Mouse (Mus musculus) kidney, postnatal 36 days (tissue): Measurements from ENCODE around the gene Cyth3.

Source experiments
- DNase-seq, 2 experiments: peaks; one replicate each; pipeline ENCODE4 v3.0.0; 2021 to 2022; ENCODE audit warnings: mixed read lengths in 2 of 2

The Cyth3 gene

GRCm38 (mm10) chr5:143616657-143617329 lies 5.5 kb upstream of the Cyth3 start:
- DNase-seq = no peak

GRCm38 (mm10) chr5:143617487-143618209 lies 4.6 kb upstream of the Cyth3 start:
- no peak for DNase-seq

GRCm38 (mm10) chr5:143618585-143618984 lies 3.7 kb upstream of the Cyth3 start:
- DNase-seq = no peak

GRCm38 (mm10) chr5:143620196-143620595 lies 2.1 kb upstream of the Cyth3 start:
- no peak for DNase-seq

GRCm38 (mm10) chr5:143620941-143621340 lies 1.3 kb upstream of the Cyth3 start:
- peak; percentile 72 to 82 for DNase-seq

GRCm38 (mm10) chr5:143622623-143623150 lies 440 bp downstream of the Cyth3 start:
- no peak for DNase-seq

- no peak for DNase-seq
These were observed 1.4 kb downstream of the Cyth3 start for GRCm38 (mm10) chr5:143623356-143624295.

- DNase-seq = no peak
These were observed 2.2 kb downstream of the Cyth3 start for GRCm38 (mm10) chr5:143624449-143624848.

- peak; percentile 41 to 45 for DNase-seq
These were observed 3.2 kb downstream of the Cyth3 start for GRCm38 (mm10) chr5:143625497-143625896.

GRCm38 (mm10) chr5:143625940-143626588 lies 3.8 kb downstream of the Cyth3 start:
- peak in 1 of 2 experiments; percentile 26 for DNase-seq

- no peak for DNase-seq
These were observed 5.3 kb downstream of the Cyth3 start for GRCm38 (mm10) chr5:143627507-143627906.

- DNase-seq = no peak
These were observed 5.7 kb downstream of the Cyth3 start for GRCm38 (mm10) chr5:143627926-143628325.

- DNase-seq = no peak
These were observed 7.4 kb downstream of the Cyth3 start for GRCm38 (mm10) chr5:143629686-143630085.

GRCm38 (mm10) chr5:143630214-143630613 lies 8.0 kb downstream of the Cyth3 start:
- no peak for DNase-seq

GRCm38 (mm10) chr5:143630738-143631137 lies 8.5 kb downstream of the Cyth3 start:
- DNase-seq = no peak

- DNase-seq = no peak
These were observed 9.3 kb downstream of the Cyth3 start for GRCm38 (mm10) chr5:143631559-143631958.

- peak; percentile 65 to 74 for DNase-seq
These were observed 10.7 kb downstream of the Cyth3 start for GRCm38 (mm10) chr5:143632674-143633557.

- no peak for DNase-seq
These were observed 11.3 kb downstream of the Cyth3 start for GRCm38 (mm10) chr5:143633558-143633871.

GRCm38 (mm10) chr5:143633877-143634276 lies 11.6 kb downstream of the Cyth3 start:
- DNase-seq = no peak

GRCm38 (mm10) chr5:143634550-143635112 lies 12.4 kb downstream of the Cyth3 start:
- peak; percentile 36 to 45 for DNase-seq

GRCm38 (mm10) chr5:143635358-143635757 lies 13.1 kb downstream of the Cyth3 start:
- no peak for DNase-seq
